Mouse (Mus musculus): ENCODE data around the gene B4galt3. TPM values are rescaled to one million over a fixed set of nuclear protein-coding genes. Genes with fewer than 3 reads are reported as not detected.
"Not testable (repeated sequence)": the region's sequence is repeated elsewhere in the genome, so short reads cannot be mapped to it uniquely, and the experiment has no call there.

The B4galt3 gene
- total RNA-seq, 2 experiments from 2014 or later, result 73.1 to 79.3 TPM

GRCm38 (mm10) chr1:171284491-171284890 is 14.4 kb downstream of the B4galt3 start:
- H3K27ac ChIP-seq, result peak overlapping the region; percentile 77
- TF ChIP-seq CTCF (conservative IDR thresholded peaks at IDR 0.05), result no peak
- H3K4me3 ChIP-seq, result peak overlapping the region; percentile 14; the same call in 1 of the 2 replicates
- no peak for DNase-seq (ENCODE audit: low spot score in 2 of 2)

GRCm38 (mm10) chr1:171285096-171285892 is 15.2 kb downstream of the B4galt3 start:
- no peak for TF ChIP-seq CTCF (conservative IDR thresholded peaks at IDR 0.05)
- peak overlapping the region; percentile 14 for H3K4me3 ChIP-seq
- no peak for DNase-seq (ENCODE audit: low spot score in 2 of 2)
- H3K27ac ChIP-seq, result peak overlapping the region; percentile 77

GRCm38 (mm10) chr1:171286517-171286916 is 16.4 kb downstream of the B4galt3 start:
- H3K4me3 ChIP-seq, result peak overlapping the region; percentile 98
- no peak for TF ChIP-seq CTCF (conservative IDR thresholded peaks at IDR 0.05)
- H3K27ac ChIP-seq, result peak overlapping the region; percentile 93; the same call in 1 of the 2 replicates
- DNase-seq (ENCODE audit: low spot score in 2 of 2), result no peak

GRCm38 (mm10) chr1:171287136-171288081 is 17.3 kb downstream of the B4galt3 start, which contains the start of gene Usp21:
Gene Usp21, minus strand, starts transcription at chr1:171287991.
- peak within 1 kb of the TSS; percentile 98 for H3K4me3 ChIP-seq

GRCm38 (mm10) chr1:171288328-171288727 is 18.2 kb downstream of the B4galt3 start:
- DNase-seq (ENCODE audit: low spot score in 2 of 2), result no peak
- Histone ChIP-seq H3K27ac (peak overlapping the region; percentile 93), H3K4me3 (no peak overlapping the region; the same call in 1 of the 2 replicates)
- TF ChIP-seq CTCF (conservative IDR thresholded peaks at IDR 0.05), result no peak

More at GRCm38 (mm10) chr1:171287136-171288081, 17.3 kb downstream of the B4galt3 start, which contains the start of gene Usp21:
- peak within 1 kb of the TSS; percentile 93 for H3K27ac ChIP-seq
- no peak; the same call in 1 of the 2 replicates for TF ChIP-seq CTCF (conservative IDR thresholded peaks at IDR 0.05)
- peak; percentile 93 to 95 for DNase-seq (ENCODE audit: low spot score in 2 of 2)

- H3K27ac ChIP-seq, result peak overlapping the region; percentile 100
- peak overlapping the region; percentile 95 for H3K4me3 ChIP-seq
- TF ChIP-seq CTCF (conservative IDR thresholded peaks at IDR 0.05), result no peak
- no peak for DNase-seq (ENCODE audit: low spot score in 2 of 2)
Observed at GRCm38 (mm10) chr1:171293351-171293750, 23.2 kb downstream of the B4galt3 start.

- no peak for DNase-seq (ENCODE audit: low spot score in 2 of 2)
- H3K4me3 ChIP-seq, result peak overlapping the region; percentile 95
- peak overlapping the region; percentile 100 for H3K27ac ChIP-seq
- TF ChIP-seq CTCF (conservative IDR thresholded peaks at IDR 0.05), result no peak
Observed at GRCm38 (mm10) chr1:171293906-171294297, 23.8 kb downstream of the B4galt3 start.

GRCm38 (mm10) chr1:171294298-171295062 is 24.4 kb downstream of the B4galt3 start, which contains the start of gene Ufc1:
Gene Ufc1, minus strand, starts transcription at chr1:171295024.
- H3K27ac ChIP-seq, result peak within 1 kb of the TSS; percentile 100
- peak; percentile 76 to 79 for DNase-seq (ENCODE audit: low spot score in 2 of 2)
- peak; percentile 69 for TF ChIP-seq CTCF (conservative IDR thresholded peaks at IDR 0.05)
- peak within 1 kb of the TSS; percentile 95 for H3K4me3 ChIP-seq

- peak overlapping the region; percentile 100 for H3K27ac ChIP-seq
- peak overlapping the region; percentile 95 for H3K4me3 ChIP-seq
- DNase-seq (ENCODE audit: low spot score in 2 of 2), result no peak
- TF ChIP-seq CTCF (conservative IDR thresholded peaks at IDR 0.05), result no peak
Observed at GRCm38 (mm10) chr1:171295063-171295402, 24.9 kb downstream of the B4galt3 start.

- TF ChIP-seq CTCF (conservative IDR thresholded peaks at IDR 0.05), result no peak
- no peak for DNase-seq (ENCODE audit: low spot score in 2 of 2)
- no peak overlapping the region for H3K4me3 ChIP-seq
- H3K27ac ChIP-seq, result no peak overlapping the region
Observed at GRCm38 (mm10) chr1:171298226-171298625, 28.1 kb downstream of the B4galt3 start.

GRCm38 (mm10) chr1:171306157-171306556 is 36.0 kb downstream of the B4galt3 start:
- not testable (repeated sequence) for H3K27ac ChIP-seq; DNase-seq (ENCODE audit: low spot score in 2 of 2); H3K4me3 ChIP-seq

- Histone ChIP-seq H3K4me3 (no peak overlapping the region), H3K27ac (no peak overlapping the region)
- TF ChIP-seq CTCF (conservative IDR thresholded peaks at IDR 0.05), result no peak
- no peak for DNase-seq (ENCODE audit: low spot score in 2 of 2)
Observed at GRCm38 (mm10) chr1:171309321-171309720, 39.2 kb downstream of the B4galt3 start.

Data from layer of hippocampus, adult 2 months (tissue).